Mouse (Mus musculus) myocyte (in vitro differentiated cells): Measurements from ENCODE around the gene Rad54l2.

Experiments used
- CEBPB ChIP-seq: IDR thresholded peaks from 2 replicates; pipeline ENCODE4 v1.6.1; 2011; ENCODE audit warnings: mild to moderate bottlenecking, moderate library complexity; ENCODE audit not compliant: poor library complexity, insufficient read depth, severe bottlenecking
- E2F4 ChIP-seq: IDR thresholded peaks from one replicate; pipeline ENCODE4 v1.6.1; 2011; ENCODE audit warnings: mild to moderate bottlenecking, control low read depth, moderate library complexity; ENCODE audit not compliant: insufficient read depth
- MAX ChIP-seq: IDR thresholded peaks from one replicate; pipeline ENCODE4 v1.6.1; 2011; ENCODE audit warnings: low read depth, mild to moderate bottlenecking, control low read depth
- MYOD1 ChIP-seq, 3 experiments: IDR thresholded peaks; one replicate each; pipeline ENCODE4 v1.6.1; 2011; ENCODE audit warnings: control low read depth in 2 of 3, low read depth in 2 of 3, mild to moderate bottlenecking in 2 of 3, moderate library complexity in 1 of 3; ENCODE audit not compliant: insufficient read length in 2 of 3, control insufficient read depth in 1 of 3
- MYOG ChIP-seq, 3 experiments: IDR thresholded peaks; one replicate each; pipeline ENCODE4 v1.6.1; 2011; ENCODE audit warnings: control low read depth in 2 of 3, low read depth in 2 of 3, mild to moderate bottlenecking in 2 of 3; ENCODE audit not compliant: insufficient read length in 2 of 3, control insufficient read depth in 1 of 3, insufficient read depth in 1 of 3
- POLR2A ChIP-seq: IDR thresholded peaks from one replicate; pipeline ENCODE4 v1.6.1; 2011; ENCODE audit warnings: low read depth, mild to moderate bottlenecking, control low read depth, moderate library complexity; ENCODE audit not compliant: insufficient read length
- POLR2AphosphoS2 ChIP-seq: IDR thresholded peaks from one replicate; pipeline ENCODE4 v1.6.1; 2011; ENCODE audit warnings: low read depth, control low read depth; ENCODE audit not compliant: insufficient read length
- REST ChIP-seq: IDR thresholded peaks from one replicate; pipeline ENCODE4 v1.6.1; 2011; ENCODE audit warnings: mild to moderate bottlenecking, control low read depth, moderate library complexity; ENCODE audit not compliant: insufficient read depth, insufficient read length
- SRF ChIP-seq: IDR thresholded peaks from one replicate; pipeline ENCODE4 v1.6.1; 2011; ENCODE audit warnings: low read depth; ENCODE audit not compliant: control insufficient read depth, insufficient read length
- TCF12 ChIP-seq: IDR thresholded peaks from one replicate; pipeline ENCODE4 v1.6.1; 2011; ENCODE audit warnings: mild to moderate bottlenecking, control low read depth; ENCODE audit not compliant: poor library complexity, insufficient read depth, severe bottlenecking
- TCF3 ChIP-seq: IDR thresholded peaks from one replicate; pipeline ENCODE4 v1.6.1; 2011; ENCODE audit warnings: low read depth, control low read depth; ENCODE audit not compliant: insufficient read length
- USF1 ChIP-seq: IDR thresholded peaks from one replicate; pipeline ENCODE4 v1.6.1; 2011; ENCODE audit warnings: low read depth, mild to moderate bottlenecking, control low read depth, moderate library complexity

GRCm38 (mm10) chr9:106726891-106727290 is 62.1 kb downstream of the Rad54l2 start:
- TF ChIP-seq USF1 (no peak), MYOD1 (IDR thresholded peaks at IDR 0.05; ENCODE audit: control insufficient read depth in 1 of 3, insufficient read length in 2 of 3, low read depth in 2 of 3) (no peak), POLR2A (no peak), TCF12 (no peak), CEBPB (no peak), TCF3 (no peak), E2F4 (no peak), MAX (no peak), POLR2AphosphoS2 (no peak), SRF (no peak), MYOG (IDR thresholded peaks at IDR 0.05; ENCODE audit: control insufficient read depth in 1 of 3, insufficient read depth in 1 of 3, insufficient read length in 2 of 3, low read depth in 2 of 3) (no peak), REST (no peak)
